ENCODE assay signal across 24 mouse cellular contexts in genomic region chr4:86074871-86075270, GRCm38 (mm10).
DNase-seq lines count a peak whose midpoint lies in the region; ATAC-seq and TF ChIP-seq lines count a peak whose summit lies in the region.
"Had no signal": no experiment of that assay in that cellular context is flagged by ENCODE, and none has a peak within 500 bp of the region (broad histone marks: within the 10 kb centered on the region; RNA-seq: fewer than 3 reads in every experiment).

No protein-coding gene starts in this region.

- no peaks in the 10 kb centered on the region for H3K79me2 ChIP-seq in heart, adult 2 months (replicated peaks; ENCODE audit: control insufficient read depth, insufficient read depth, low read length)

- H3K9me3 ChIP-seq in kidney, postnatal 0 days (replicated peaks; ENCODE audit: low read length), result no peaks in the 10 kb centered on the region
- no peaks in the 10 kb centered on the region for H3K9me3 ChIP-seq in heart, embryonic 13.5 days
- no peaks in the 10 kb centered on the region for H3K9me3 ChIP-seq in forebrain, embryonic 11.5 days (ENCODE audit: control insufficient read depth, low read length)
- H3K9me3 ChIP-seq: forebrain, embryonic 12.5 days; G1E; hindbrain, embryonic 10.5 days; limb, embryonic 13.5 days had no signal

- no peak overlapping the region for H3K4me2 ChIP-seq in kidney, postnatal 0 days (ENCODE audit: low read length)
- H3K4me2 ChIP-seq in heart, embryonic 13.5 days, result no peak overlapping the region
- H3K4me2 ChIP-seq in forebrain, embryonic 11.5 days (ENCODE audit: low read depth, low read length, severe bottlenecking), result no peak overlapping the region
- H3K4me2 ChIP-seq: forebrain, embryonic 12.5 days; limb, embryonic 13.5 days had no signal

- H3K27ac ChIP-seq in heart, adult 2 months, result peak overlapping the region; percentile 15; the same call in 1 of the 2 replicates
- H3K27ac ChIP-seq in kidney, postnatal 0 days, result no peak overlapping the region
- peak overlapping the region; percentile 63; the same call in 1 of the 2 replicates for H3K27ac ChIP-seq in brown adipose tissue, adult 24 weeks (replicated peaks; ENCODE audit: low read depth, low read length)
- peak overlapping the region; percentile 36; the same call in 1 of the 2 replicates for H3K27ac ChIP-seq in heart, embryonic 13.5 days (replicated peaks)
- no peak overlapping the region for H3K27ac ChIP-seq in forebrain, embryonic 11.5 days (ENCODE audit: low read depth, low read length)
- H3K27ac ChIP-seq: forebrain, embryonic 12.5 days; hindbrain, embryonic 10.5 days; limb, embryonic 13.5 days; liver, embryonic 14.5 days had no signal

- TF ChIP-seq EP300 in heart, adult 2 months (IDR thresholded peaks at IDR 0.05; ENCODE audit: insufficient read depth, low read depth, low read length), result no peak

- H3K4me3 ChIP-seq in heart, adult 2 months, result no peak overlapping the region
- no peak overlapping the region for H3K4me3 ChIP-seq in kidney, postnatal 0 days (replicated peaks; ENCODE audit: low read depth, low read length)
- no peak overlapping the region for H3K4me3 ChIP-seq in brown adipose tissue, adult 24 weeks (ENCODE audit: insufficient read depth, low read depth, low read length)
- H3K4me3 ChIP-seq in heart, embryonic 13.5 days, result no peak overlapping the region
- no peak overlapping the region for H3K4me3 ChIP-seq in forebrain, embryonic 11.5 days (ENCODE audit: low read depth, low read length)
- H3K4me3 ChIP-seq: forebrain, embryonic 12.5 days; hindbrain, embryonic 10.5 days; limb, embryonic 13.5 days had no signal

- 16% methylated on average over 1 of the region's 1 CpGs for WGBS in heart, adult 2 months
- WGBS in kidney, postnatal 0 days, result 25% methylated on average over 1 of the region's 1 CpGs
- 12% methylated on average over 1 of the region's 1 CpGs for WGBS in heart, embryonic 13.5 days
- 30% methylated on average over 1 of the region's 1 CpGs for WGBS in forebrain, embryonic 11.5 days

- intact Hi-C loops in heart, adult 2 months (cut with DNase I), result no loop called here
- intact Hi-C loops in heart, postnatal 36 days (cut with DNase I), result no loop called here

- H3K36me3 ChIP-seq in heart, adult 2 months (ENCODE audit: control insufficient read depth, insufficient read depth, low read length), result no peaks in the 10 kb centered on the region
- H3K36me3 ChIP-seq in kidney, postnatal 0 days (ENCODE audit: insufficient read depth, low read length), result no peaks in the 10 kb centered on the region
- no peaks in the 10 kb centered on the region for H3K36me3 ChIP-seq in heart, embryonic 13.5 days
- H3K36me3 ChIP-seq in forebrain, embryonic 11.5 days (ENCODE audit: control insufficient read depth, insufficient read depth, low read length), result no peaks in the 10 kb centered on the region
- H3K36me3 ChIP-seq: forebrain, embryonic 12.5 days; G1E; hindbrain, embryonic 10.5 days; limb, embryonic 13.5 days had no signal

- no peak for TF ChIP-seq CTCF in heart, adult 2 months (IDR thresholded peaks at IDR 0.05)
- TF ChIP-seq CTCF in kidney, postnatal 0 days (IDR thresholded peaks at IDR 0.05; ENCODE audit: low read depth), result no peak

- no peak for TF ChIP-seq POLR2A in heart, adult 2 months (IDR thresholded peaks at IDR 0.05; ENCODE audit: insufficient read depth, low read depth, low read length)

- H3K27me3 ChIP-seq in heart, adult 2 months (ENCODE audit: control insufficient read depth, insufficient read depth, low read length), result no peaks in the 10 kb centered on the region
- H3K27me3 ChIP-seq in kidney, postnatal 0 days (ENCODE audit: insufficient read depth, low read length), result no peaks in the 10 kb centered on the region
- no peaks in the 10 kb centered on the region for H3K27me3 ChIP-seq in heart, embryonic 13.5 days (replicated peaks)
- H3K27me3 ChIP-seq in forebrain, embryonic 11.5 days (ENCODE audit: control insufficient read depth, insufficient read depth, low read length), result no peaks in the 10 kb centered on the region
- H3K27me3 ChIP-seq: CH12.LX; forebrain, embryonic 12.5 days; limb, embryonic 13.5 days had no signal

- H3K9ac ChIP-seq in heart, adult 2 months (ENCODE audit: low read depth, low read length), result no peak overlapping the region
- H3K9ac ChIP-seq in kidney, postnatal 0 days (ENCODE audit: low read depth, low read length), result no peak overlapping the region
- H3K9ac ChIP-seq in heart, embryonic 13.5 days, result no peak overlapping the region
- no peak overlapping the region for H3K9ac ChIP-seq in forebrain, embryonic 11.5 days (ENCODE audit: low read length)
- H3K9ac ChIP-seq: forebrain, embryonic 12.5 days; limb, embryonic 13.5 days; liver, embryonic 14.5 days had no signal

- ATAC-seq in kidney, postnatal 0 days (replicated peaks; ENCODE audit: low FRiP score, low read depth), result no peak
- no peak for ATAC-seq in heart, embryonic 13.5 days (ENCODE audit: extremely low read depth, insufficient number of reproducible peaks, low FRiP score, low TSS enrichment)
- ATAC-seq in forebrain, embryonic 11.5 days (replicated peaks; ENCODE audit: low FRiP score), result no peak
- ATAC-seq: Patski had no signal

- H3K4me1 ChIP-seq in heart, adult 2 months (ENCODE audit: control insufficient read depth, insufficient read depth, low read length), result no peaks in the 10 kb centered on the region; the same call in 1 of the 2 replicates
- no peaks in the 10 kb centered on the region for H3K4me1 ChIP-seq in kidney, postnatal 0 days (replicated peaks; ENCODE audit: insufficient read depth, low read length)
- no peaks in the 10 kb centered on the region for H3K4me1 ChIP-seq in brown adipose tissue, adult 24 weeks (ENCODE audit: control insufficient read depth, insufficient read depth, insufficient read length, low read length)
- H3K4me1 ChIP-seq in heart, embryonic 13.5 days, result peaks cover 17% of the 10 kb centered on the region
- no peaks in the 10 kb centered on the region for H3K4me1 ChIP-seq in forebrain, embryonic 11.5 days (replicated peaks; ENCODE audit: control insufficient read depth, insufficient read depth, low read length)
- H3K4me1 ChIP-seq: forebrain, embryonic 12.5 days had no signal

- DNase-seq in heart, adult 2 months, result peak in 1 of 2 experiments; percentile 16
- DNase-seq in heart, postnatal 36 days, result no peak
- DNase-seq in kidney, postnatal 0 days (ENCODE audit: low spot score), result peak; percentile 46
- no peak for DNase-seq in kidney, adult 8-10 months
- DNase-seq in forebrain, embryonic 11.5 days (ENCODE audit: low spot score), result no peak
- DNase-seq: adrenal gland, postnatal 36 days; B cell, adult 2 months; cerebellum, adult 11 months; cerebellum, adult 9-11 months; kidney, adult 11 months; kidney, postnatal 36 days; layer of hippocampus, postnatal 36 days; midbrain, embryonic 14.5 days; right cerebral cortex, postnatal 14 days; spleen, adult 18-20 months had no signal

Comparison
In these comparisons a context has a peak if more than half of its experiments do, and no peak if none do; other contexts are left out.
1. H3K27ac ChIP-seq: peak in heart, adult 2 months (single experiment), brown adipose tissue, adult 24 weeks (single experiment) and heart, embryonic 13.5 days (single experiment); none in kidney, postnatal 0 days (single experiment) and forebrain, embryonic 11.5 days (single experiment).